Mouse (Mus musculus) embryonic facial prominence, embryonic 14.5 days (tissue): ENCODE measurements around the gene Psmb8. TPM values are rescaled to one million over a fixed set of nuclear protein-coding genes. Genes with fewer than 3 reads are reported as not detected.

Experiments
- ATAC-seq: fragments of 200-750 bp; cut with Nextera tagmentation; 2 replicates; pipeline ENCODE4 v1.8.0; 2017; ENCODE audit warnings: low read depth, moderate number of reproducible peaks, moderate TSS enrichment
- DNase-seq: peaks from one replicate; pipeline ENCODE4 v3.0.0-alpha.2; 2015; ENCODE audit warnings: low spot score
- H3K27ac ChIP-seq: fragments of 300-500 bp; sonication (generic); replicated peaks from 2 replicates; pipeline ENCODE4 v1.5.1; 2014; ENCODE audit warnings: low read depth, mild to moderate bottlenecking, low read length, moderate library complexity
- H3K27me3 ChIP-seq: fragments of 300-500 bp; sonication (generic); replicated peaks from 2 replicates; pipeline ENCODE4 v1.6.1; 2014; ENCODE audit warnings: low read length; ENCODE audit not compliant: control insufficient read depth, insufficient read depth
- H3K36me3 ChIP-seq: fragments of 300-500 bp; sonication (generic); 2 replicates; pipeline ENCODE4 v1.6.1; 2014; ENCODE audit warnings: low read length, mixed read lengths; ENCODE audit not compliant: control insufficient read depth, insufficient read depth
- H3K4me1 ChIP-seq: fragments of 300-500 bp; sonication (generic); 2 replicates; pipeline ENCODE4 v1.6.1; 2014; ENCODE audit warnings: antibody characterized with exemption, low read length; ENCODE audit not compliant: control insufficient read depth, insufficient read depth
- H3K4me2 ChIP-seq: fragments of 300-500 bp; sonication (generic); 2 replicates; pipeline ENCODE4 v1.6.1; 2014; ENCODE audit warnings: low read depth, mild to moderate bottlenecking, low read length, moderate library complexity, mixed read lengths
- H3K4me3 ChIP-seq: fragments of 300-500 bp; sonication (generic); 2 replicates; pipeline ENCODE4 v1.5.1; 2014; ENCODE audit warnings: low read depth, mild to moderate bottlenecking, low read length
- H3K9ac ChIP-seq: fragments of 300-500 bp; sonication (generic); 2 replicates; pipeline ENCODE4 v1.6.1; 2014; ENCODE audit warnings: low read depth, mild to moderate bottlenecking, low read length, moderate library complexity, mixed read lengths
- H3K9me3 ChIP-seq: fragments of 300-500 bp; sonication (generic); 2 replicates; pipeline ENCODE4 v1.6.1; 2016; ENCODE audit warnings: low read length; ENCODE audit not compliant: control insufficient read depth
- WGBS: fragments of 180-500 bp; shearing (Covaris S2); extraction: QIAGEN DNeasy Blood & Tissue Kit; methylation state at CpG from one replicate; pipeline ENCODE4 v1.1.7; 2014; 5-methylcytosine and 5-hydroxymethylcytosine counted together
- polyA plus RNA-seq: library from polyadenylated mRNA; unstranded; fragments of >200 nt; fragmentation: Nextera tagmentation; extraction: Ambion mirVana; gene quantifications from 2 replicates; pipeline ENCODE4 v1.2.1, GENCODE M21; 2014

Gene Psmb8
- polyA plus RNA-seq, 1 experiment from 2014 or later: 12.1 TPM

DNA sequence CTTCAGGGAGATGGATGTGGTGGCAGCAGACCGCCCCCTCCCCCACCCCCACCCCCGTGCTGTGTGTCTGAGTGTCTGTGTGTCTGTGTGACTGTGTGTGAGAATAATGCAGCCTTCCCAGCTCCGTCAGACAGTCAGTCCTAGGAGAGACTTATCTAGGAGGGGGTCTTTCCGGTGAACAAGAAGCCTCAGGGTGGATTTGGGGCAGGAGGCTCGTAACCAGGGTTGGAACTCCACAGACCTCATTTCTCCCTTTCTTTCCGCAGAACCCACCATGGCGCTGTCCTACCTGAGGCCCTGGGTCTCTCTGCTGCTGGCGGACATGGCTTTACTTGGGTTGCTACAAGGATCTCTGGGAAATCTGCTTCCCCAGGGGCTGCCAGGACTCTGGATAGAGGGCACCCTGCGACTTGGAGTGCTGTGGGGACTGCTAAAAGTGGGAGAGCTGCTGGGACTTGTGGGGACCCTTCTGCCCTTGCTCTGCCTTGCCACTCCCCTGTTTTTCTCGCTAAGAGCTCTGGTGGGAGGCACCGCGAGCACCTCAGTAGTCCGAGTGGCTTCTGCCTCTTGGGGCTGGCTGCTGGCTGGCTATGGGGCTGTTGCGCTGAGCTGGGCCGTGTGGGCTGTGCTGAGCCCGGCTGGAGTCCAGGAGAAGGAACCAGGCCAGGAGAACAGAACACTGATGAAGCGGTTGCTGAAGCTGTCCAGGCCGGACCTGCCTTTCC is 7.7 kb downstream of the Psmb8 start:
- Histone ChIP-seq H3K27ac (no peak overlapping the region), H3K4me2 (peak overlapping the region; percentile 89), H3K36me3 (no peaks in the 10 kb centered on the region), H3K4me1 (no peaks in the 10 kb centered on the region), H3K27me3 (peaks cover 39% of the 10 kb centered on the region), H3K4me3 (peak overlapping the region; percentile 70), H3K9ac (peak overlapping the region; percentile 73), H3K9me3 (0 out of 2 replicates have a peak, but pooled peaks cover 3% of the 10 kb centered on the region)
- no peak for ATAC-seq
- DNase-seq: no peak
- 10% methylated on average over 18 of the region's 18 CpGs for whole genome bisulfite sequencing

DNA sequence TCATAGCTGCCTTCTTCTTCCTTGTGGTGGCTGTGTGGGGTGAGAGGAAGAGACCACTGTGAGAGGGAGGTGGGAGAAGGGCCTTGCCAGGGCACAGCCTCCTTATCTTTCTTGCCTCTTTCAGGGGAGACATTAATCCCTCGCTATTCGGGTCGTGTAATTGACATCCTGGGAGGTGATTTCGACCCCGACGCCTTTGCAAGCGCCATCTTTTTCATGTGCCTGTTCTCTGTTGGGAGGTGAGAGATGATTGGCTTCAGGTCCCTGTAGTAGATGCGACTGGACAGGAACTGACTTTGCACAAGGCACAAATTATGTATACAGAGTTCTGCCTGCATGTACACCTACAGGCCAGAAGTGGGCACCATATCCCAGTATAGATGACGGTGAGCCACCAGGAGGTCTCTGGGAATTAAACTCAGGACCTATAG is 8.2 kb downstream of the Psmb8 start:
- 19% methylated on average over 9 of the region's 9 CpGs for WGBS
- no peak overlapping the region for H3K4me3 ChIP-seq
- DNase-seq: peak; percentile 41

GRCm38 (mm10) chr17:34206731-34207130 is 9.2 kb downstream of the Psmb8 start:
- no peak for DNase-seq
- Histone ChIP-seq H3K9me3 (0 out of 2 replicates have a peak, but pooled peaks cover 3% of the 10 kb centered on the region), H3K27me3 (peaks cover 49% of the 10 kb centered on the region), H3K36me3 (no peaks in the 10 kb centered on the region), H3K4me3 (no peak overlapping the region), H3K4me1 (no peaks in the 10 kb centered on the region), H3K27ac (no peak overlapping the region), H3K9ac (no peak overlapping the region), H3K4me2 (no peak overlapping the region)
- ATAC-seq: no peak
- 86% methylated on average over 5 of the region's 5 CpGs for WGBS

More for the DNA sequence above, 8.2 kb downstream of the Psmb8 start:
- no peak overlapping the region for H3K4me2 ChIP-seq
- peaks cover 42% of the 10 kb centered on the region for H3K27me3 ChIP-seq
- no peaks in the 10 kb centered on the region for H3K36me3 ChIP-seq
- no peak for ATAC-seq
- no peak overlapping the region for H3K27ac ChIP-seq
- no peaks in the 10 kb centered on the region for H3K4me1 ChIP-seq
- H3K9ac ChIP-seq: no peak overlapping the region
- 0 out of 2 replicates have a peak, but pooled peaks cover 3% of the 10 kb centered on the region for H3K9me3 ChIP-seq

DNA sequence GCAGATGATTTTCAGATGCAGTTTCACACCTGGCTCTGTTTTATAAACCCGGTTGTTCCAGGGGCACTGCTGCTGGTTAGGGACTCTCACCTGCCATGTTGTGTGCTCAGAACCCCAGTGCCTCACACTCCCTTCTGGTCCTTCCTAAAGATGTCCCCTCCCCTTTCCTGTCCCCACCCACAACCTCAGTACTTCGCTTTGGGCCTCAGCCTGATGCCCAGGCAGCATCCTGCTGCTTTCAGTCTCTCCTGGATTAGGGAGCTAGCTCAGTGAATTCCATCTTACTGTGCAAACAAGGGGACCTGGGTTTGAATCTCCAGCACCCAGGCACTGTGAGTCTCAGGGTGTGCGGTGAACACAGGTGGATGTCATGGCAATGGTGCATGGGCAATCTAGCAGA is 9.9 kb downstream of the Psmb8 start:
- ATAC-seq: no peak
- no peak overlapping the region for H3K4me2 ChIP-seq
- H3K9ac ChIP-seq: no peak overlapping the region
- no peaks in the 10 kb centered on the region for H3K4me1 ChIP-seq
- H3K36me3 ChIP-seq: no peaks in the 10 kb centered on the region
- 56% methylated on average over 3 of the region's 3 CpGs for WGBS
- H3K27ac ChIP-seq: no peak overlapping the region
- peaks cover 56% of the 10 kb centered on the region for H3K27me3 ChIP-seq
- H3K9me3 ChIP-seq: 0 out of 2 replicates have a peak, but pooled peaks cover 3% of the 10 kb centered on the region
- DNase-seq: no peak
- no peak overlapping the region for H3K4me3 ChIP-seq

DNA sequence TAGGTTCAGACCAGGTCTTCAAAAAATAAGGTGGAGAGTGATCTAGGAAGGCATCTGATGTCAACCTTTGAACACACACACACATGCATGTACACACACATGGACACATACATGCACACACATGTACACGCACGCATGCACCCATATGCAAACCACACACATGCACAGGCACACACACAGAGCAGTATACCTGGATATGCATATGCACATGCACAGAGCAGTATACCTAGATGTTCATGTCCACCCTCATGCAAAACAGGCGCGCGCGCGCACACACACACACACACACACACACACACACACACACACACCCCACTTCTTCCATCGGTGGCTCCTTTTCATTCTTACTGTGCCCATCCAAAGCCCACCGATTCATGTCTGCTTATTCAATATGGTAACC is 10.3 kb downstream of the Psmb8 start:
- H3K9ac ChIP-seq: no peak overlapping the region
- no peaks in the 10 kb centered on the region for H3K4me1 ChIP-seq
- ATAC-seq (no peak), DNase-seq (no peak)
- H3K4me3 ChIP-seq: no peak overlapping the region
- H3K4me2 ChIP-seq: no peak overlapping the region
- H3K9me3 ChIP-seq: 0 out of 2 replicates have a peak, but pooled peaks cover 3% of the 10 kb centered on the region
- H3K27ac ChIP-seq: no peak overlapping the region
- H3K36me3 ChIP-seq: no peaks in the 10 kb centered on the region
- 92% methylated on average over 9 of the region's 9 CpGs for WGBS
- H3K27me3 ChIP-seq: peaks cover 60% of the 10 kb centered on the region

GRCm38 (mm10) chr17:34208421-34208820 is 10.9 kb downstream of the Psmb8 start:
- 24% methylated on average over 10 of the region's 10 CpGs for WGBS
- no peak overlapping the region for H3K27ac ChIP-seq
- no peak overlapping the region for H3K4me2 ChIP-seq
- 0 out of 2 replicates have a peak, but pooled peaks cover 3% of the 10 kb centered on the region for H3K9me3 ChIP-seq
- H3K27me3 ChIP-seq: peaks cover 64% of the 10 kb centered on the region
- H3K4me1 ChIP-seq: no peaks in the 10 kb centered on the region
- no peak overlapping the region for H3K4me3 ChIP-seq
- ATAC-seq (no peak), DNase-seq (no peak)
- no peaks in the 10 kb centered on the region for H3K36me3 ChIP-seq
- no peak overlapping the region for H3K9ac ChIP-seq

DNA sequence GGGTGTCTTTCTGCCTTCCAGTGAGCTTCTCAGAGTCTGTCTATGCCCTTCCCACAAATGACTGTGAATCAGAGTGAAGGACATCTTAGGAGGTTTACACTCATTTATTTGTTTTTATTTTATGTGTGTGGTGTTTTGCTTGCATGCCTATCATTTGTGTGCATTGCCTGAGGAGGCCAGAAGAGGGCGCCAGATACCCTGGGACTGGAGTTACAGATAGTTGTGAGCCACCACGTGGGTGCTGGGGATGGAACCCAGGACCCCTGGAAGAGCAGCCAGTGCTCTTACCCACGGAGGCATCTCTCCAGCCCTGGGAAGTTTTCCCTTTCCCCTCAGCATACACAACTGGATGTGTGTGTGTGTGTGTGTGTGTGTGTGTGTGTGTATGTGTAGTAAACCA is 12.2 kb downstream of the Psmb8 start:
- Histone ChIP-seq H3K36me3 (no peaks in the 10 kb centered on the region), H3K9ac (no peak overlapping the region), H3K27me3 (peaks cover 69% of the 10 kb centered on the region), H3K9me3 (0 out of 2 replicates have a peak, but pooled peaks cover 3% of the 10 kb centered on the region), H3K4me3 (no peak overlapping the region), H3K4me2 (no peak overlapping the region), H3K27ac (no peak overlapping the region), H3K4me1 (no peaks in the 10 kb centered on the region)
- 45% methylated on average over 3 of the region's 3 CpGs for WGBS
- ATAC-seq (no peak), DNase-seq (no peak)

GRCm38 (mm10) chr17:34210599-34210998 is 13.1 kb downstream of the Psmb8 start:
- Histone ChIP-seq H3K36me3 (no peaks in the 10 kb centered on the region), H3K27me3 (peaks cover 68% of the 10 kb centered on the region), H3K4me2 (no peak overlapping the region), H3K4me3 (no peak overlapping the region), H3K4me1 (no peaks in the 10 kb centered on the region), H3K9ac (no peak overlapping the region), H3K9me3 (0 out of 2 replicates have a peak, but pooled peaks cover 3% of the 10 kb centered on the region), H3K27ac (no peak overlapping the region)
- ATAC-seq: no peak
- 58% methylated on average over 3 of the region's 3 CpGs for WGBS
- no peak for DNase-seq
